Mouse (Mus musculus) liver, embryonic 15.5 days (tissue): ENCODE results near the gene Rbm20. TPM values are rescaled to one million over a fixed set of nuclear protein-coding genes. Genes with fewer than 3 reads are reported as not detected.
A peak's percentile ranks its signal among the peaks of the same experiment; 100 is the strongest.

ENCODE experiments used
- ATAC-seq: fragments of 200-750 bp; cut with Nextera tagmentation; 2 replicates; pipeline ENCODE4 v1.8.0; 2017; ENCODE audit warnings: moderate number of reproducible peaks, mild to moderate bottlenecking, moderate library complexity; ENCODE audit not compliant: insufficient read depth
- H3K27ac ChIP-seq: fragments of 300-500 bp; sonication (generic); replicated peaks from 2 replicates; pipeline ENCODE4 v1.5.1; 2015; ENCODE audit warnings: mild to moderate bottlenecking, inconsistent platforms
- H3K27me3 ChIP-seq: fragments of 300-500 bp; sonication (generic); 2 replicates; pipeline ENCODE4 v1.6.1; 2015; ENCODE audit warnings: mild to moderate bottlenecking, inconsistent platforms
- H3K36me3 ChIP-seq: fragments of 300-500 bp; sonication (generic); replicated peaks from 2 replicates; pipeline ENCODE4 v1.6.1; 2015; ENCODE audit warnings: moderate library complexity, mild to moderate bottlenecking, inconsistent platforms
- H3K4me1 ChIP-seq: fragments of 300-500 bp; sonication (generic); replicated peaks from 2 replicates; pipeline ENCODE4 v1.6.1; 2015; ENCODE audit warnings: inconsistent platforms
- H3K4me2 ChIP-seq: fragments of 300-500 bp; sonication (generic); 2 replicates; pipeline ENCODE4 v1.6.1; 2015; ENCODE audit warnings: moderate library complexity, mild to moderate bottlenecking, inconsistent platforms
- H3K4me3 ChIP-seq: fragments of 300-500 bp; sonication (generic); replicated peaks from 2 replicates; pipeline ENCODE4 v1.5.1; 2015; ENCODE audit warnings: mild to moderate bottlenecking, inconsistent platforms
- H3K9ac ChIP-seq: fragments of 300-500 bp; sonication (generic); 2 replicates; pipeline ENCODE4 v1.6.1; 2015; ENCODE audit warnings: moderate library complexity, mild to moderate bottlenecking, inconsistent platforms
- H3K9me3 ChIP-seq: fragments of 300-500 bp; sonication (generic); replicated peaks from 2 replicates; pipeline ENCODE4 v1.6.1; 2016; ENCODE audit warnings: inconsistent platforms
- WGBS: fragments of 180-500 bp; shearing (Covaris S2); methylation state at CpG from one replicate; pipeline ENCODE4 v1.1.7; 2015; ENCODE audit warnings: mixed read lengths; ENCODE audit not compliant: insufficient replicate concordance; 5-methylcytosine and 5-hydroxymethylcytosine counted together
- polyA plus RNA-seq: library from polyadenylated mRNA; unstranded; fragments of >200 nt; fragmentation: Nextera tagmentation; extraction: Ambion mirVana; gene quantifications from 2 replicates; pipeline ENCODE4 v1.2.1, GENCODE M21; 2015

The Rbm20 gene
- polyA plus RNA-seq, 1 experiment from 2014 or later = 0.15 TPM

- Histone ChIP-seq H3K4me2 (0 out of 2 replicates have a peak overlapping the region, but pooled peaks have one; percentile 5), H3K4me1 (peaks cover 48% of the 10 kb centered on the region), H3K9me3 (no peaks in the 10 kb centered on the region), H3K9ac (0 out of 2 replicates have a peak overlapping the region, but pooled peaks have one; percentile 2), H3K4me3 (no peak overlapping the region), H3K27me3 (no peaks in the 10 kb centered on the region), H3K36me3 (peaks cover 4% of the 10 kb centered on the region; the same call in 1 of the 2 replicates), H3K27ac (peak overlapping the region; percentile 61; the same call in 1 of the 2 replicates)
- WGBS = 47% methylated on average over 13 of the region's 13 CpGs
- no peak for ATAC-seq
These were observed 144.4 kb downstream of the Rbm20 start for GRCm38 (mm10) chr19:53821241-53822120.

- H3K27me3 ChIP-seq = no peaks in the 10 kb centered on the region
- WGBS = 51% methylated on average over 6 of the region's 6 CpGs
- H3K27ac ChIP-seq = peak overlapping the region; percentile 2; the same call in 1 of the 2 replicates
- H3K4me1 ChIP-seq = peaks cover 34% of the 10 kb centered on the region
- no peaks in the 10 kb centered on the region for H3K36me3 ChIP-seq
- no peak for ATAC-seq
- no peak overlapping the region for H3K9ac ChIP-seq
- H3K4me3 ChIP-seq = peak overlapping the region; percentile 52
- peak overlapping the region; percentile 65 for H3K4me2 ChIP-seq
- no peaks in the 10 kb centered on the region for H3K9me3 ChIP-seq
These were observed 146.7 kb downstream of the Rbm20 start for GRCm38 (mm10) chr19:53823847-53824246.

GRCm38 (mm10) chr19:53824872-53825680 lies 148.0 kb downstream of the Rbm20 start:
- H3K4me2 ChIP-seq = peak overlapping the region; percentile 65
- H3K4me1 ChIP-seq = peaks cover 25% of the 10 kb centered on the region
- no peaks in the 10 kb centered on the region for H3K36me3 ChIP-seq
- no peak overlapping the region for H3K9ac ChIP-seq
- no peaks in the 10 kb centered on the region for H3K27me3 ChIP-seq
- WGBS = 64% methylated on average over 21 of the region's 21 CpGs
- H3K9me3 ChIP-seq = no peaks in the 10 kb centered on the region
- H3K4me3 ChIP-seq = peak overlapping the region; percentile 52
- H3K27ac ChIP-seq = peak overlapping the region; percentile 64
- peak; percentile 81 for ATAC-seq

GRCm38 (mm10) chr19:53829990-53830389 lies 152.9 kb downstream of the Rbm20 start:
- 42% methylated on average over 6 of the region's 6 CpGs for WGBS
- peaks cover 15% of the 10 kb centered on the region for H3K4me1 ChIP-seq
- H3K4me3 ChIP-seq = no peak overlapping the region
- no peak for ATAC-seq
- no peak overlapping the region for H3K27ac ChIP-seq
- H3K4me2 ChIP-seq = no peak overlapping the region
- H3K36me3 ChIP-seq = no peaks in the 10 kb centered on the region
- H3K9ac ChIP-seq = no peak overlapping the region
- H3K9me3 ChIP-seq = no peaks in the 10 kb centered on the region
- no peaks in the 10 kb centered on the region for H3K27me3 ChIP-seq

- no peaks in the 10 kb centered on the region for H3K9me3 ChIP-seq
- no peak overlapping the region for H3K4me3 ChIP-seq
- peaks cover 15% of the 10 kb centered on the region for H3K4me1 ChIP-seq
- H3K9ac ChIP-seq = no peak overlapping the region
- no peaks in the 10 kb centered on the region for H3K36me3 ChIP-seq
- 13% methylated on average over 8 of the region's 8 CpGs for WGBS
- 0 out of 2 replicates have a peak, but pooled peaks have one; percentile 31 for ATAC-seq
- no peaks in the 10 kb centered on the region for H3K27me3 ChIP-seq
- 0 out of 2 replicates have a peak overlapping the region, but pooled peaks have one; percentile 25 for H3K4me2 ChIP-seq
- no peak overlapping the region for H3K27ac ChIP-seq
These were observed 153.5 kb downstream of the Rbm20 start for GRCm38 (mm10) chr19:53830407-53831163.

- 38% methylated on average over 3 of the region's 3 CpGs for WGBS
- no peak overlapping the region for H3K27ac ChIP-seq
- H3K9ac ChIP-seq = no peak overlapping the region
- H3K9me3 ChIP-seq = no peaks in the 10 kb centered on the region
- H3K36me3 ChIP-seq = no peaks in the 10 kb centered on the region
- H3K4me2 ChIP-seq = no peak overlapping the region
- no peak overlapping the region for H3K4me3 ChIP-seq
- peaks cover 15% of the 10 kb centered on the region for H3K4me1 ChIP-seq
- ATAC-seq = no peak
- H3K27me3 ChIP-seq = no peaks in the 10 kb centered on the region
These were observed 154.0 kb downstream of the Rbm20 start for GRCm38 (mm10) chr19:53831164-53831448.

- H3K9me3 ChIP-seq = no peaks in the 10 kb centered on the region
- no peak for ATAC-seq
- H3K4me2 ChIP-seq = no peak overlapping the region
- H3K9ac ChIP-seq = no peak overlapping the region
- 54% methylated on average over 7 of the region's 7 CpGs for WGBS
- no peak overlapping the region for H3K27ac ChIP-seq
- peaks cover 15% of the 10 kb centered on the region for H3K4me1 ChIP-seq
- H3K4me3 ChIP-seq = no peak overlapping the region
- no peaks in the 10 kb centered on the region for H3K36me3 ChIP-seq
- H3K27me3 ChIP-seq = no peaks in the 10 kb centered on the region
These were observed 155.4 kb downstream of the Rbm20 start for GRCm38 (mm10) chr19:53832512-53832911.

GRCm38 (mm10) chr19:53833745-53834369 lies 156.8 kb downstream of the Rbm20 start:
- Histone ChIP-seq H3K9ac (no peak overlapping the region), H3K27ac (no peak overlapping the region), H3K4me1 (peaks cover 15% of the 10 kb centered on the region), H3K4me3 (no peak overlapping the region), H3K27me3 (no peaks in the 10 kb centered on the region), H3K9me3 (no peaks in the 10 kb centered on the region), H3K36me3 (no peaks in the 10 kb centered on the region), H3K4me2 (no peak overlapping the region)
- no peak for ATAC-seq
- 68% methylated on average over 8 of the region's 8 CpGs for WGBS

GRCm38 (mm10) chr19:53836569-53837454 lies 159.7 kb downstream of the Rbm20 start:
- H3K4me1 ChIP-seq = peaks cover 3% of the 10 kb centered on the region; the same call in 1 of the 2 replicates
- 64% methylated on average over 6 of the region's 6 CpGs for WGBS
- ATAC-seq = no peak
- H3K9me3 ChIP-seq = no peaks in the 10 kb centered on the region
- H3K36me3 ChIP-seq = no peaks in the 10 kb centered on the region
- no peak overlapping the region for H3K9ac ChIP-seq
- no peak overlapping the region for H3K4me3 ChIP-seq
- no peak overlapping the region for H3K27ac ChIP-seq
- H3K4me2 ChIP-seq = no peak overlapping the region
- no peaks in the 10 kb centered on the region for H3K27me3 ChIP-seq

- H3K9me3 ChIP-seq = no peaks in the 10 kb centered on the region
- no peak overlapping the region for H3K4me3 ChIP-seq
- whole genome bisulfite sequencing = 56% methylated on average over 9 of the region's 9 CpGs
- no peak for ATAC-seq
- no peak overlapping the region for H3K27ac ChIP-seq
- peaks cover 3% of the 10 kb centered on the region; the same call in 1 of the 2 replicates for H3K4me1 ChIP-seq
- H3K36me3 ChIP-seq = no peaks in the 10 kb centered on the region
- no peak overlapping the region for H3K9ac ChIP-seq
- H3K27me3 ChIP-seq = no peaks in the 10 kb centered on the region
- no peak overlapping the region for H3K4me2 ChIP-seq
These were observed 161.7 kb downstream of the Rbm20 start for GRCm38 (mm10) chr19:53838850-53839249.
